Comparison of ENCODE assay signal across 8 mouse cellular contexts in genomic region chr4:126465843-126466242, GRCm38 (mm10). TPM values are rescaled to one million over a fixed set of nuclear protein-coding genes. Genes with fewer than 3 reads are reported as not detected.
DNase-seq lines count a peak whose midpoint lies in the region; ATAC-seq and TF ChIP-seq lines count a peak whose summit lies in the region.

No protein-coding gene starts in this region.

- under 1% methylated on average over 8 of the region's 8 CpGs for whole genome bisulfite sequencing in midbrain, embryonic 13.5 days

- ATAC-seq in midbrain, embryonic 13.5 days, result peak; percentile 75

- no peaks in the 10 kb centered on the region for H3K27me3 ChIP-seq in midbrain, embryonic 13.5 days

- H3K36me3 ChIP-seq in midbrain, embryonic 13.5 days, result peaks cover 10% of the 10 kb centered on the region

- H3K4me2 ChIP-seq in midbrain, embryonic 13.5 days (replicated peaks), result peak overlapping the region; percentile 79

- peak overlapping the region; percentile 64 for H3K4me3 ChIP-seq in midbrain, embryonic 13.5 days (replicated peaks)

- no peak for TF ChIP-seq CTCF in brain, embryonic 14.5 days (IDR thresholded peaks at IDR 0.05; ENCODE audit: borderline replicate concordance, extremely low read depth, insufficient read depth, insufficient read length)

- H3K9me3 ChIP-seq in midbrain, embryonic 13.5 days, result no peaks in the 10 kb centered on the region

- H3K4me1 ChIP-seq in midbrain, embryonic 13.5 days (replicated peaks), result peaks cover 68% of the 10 kb centered on the region

- peak; percentile 14; the same call in 1 of the 2 replicates for TF ChIP-seq POLR2A in brain, embryonic 14.5 days (IDR thresholded peaks at IDR 0.05; ENCODE audit: borderline replicate concordance, extremely low read depth, insufficient read depth, insufficient read length, poor library complexity, severe bottlenecking)

- H3K27ac ChIP-seq in midbrain, embryonic 13.5 days, result peak overlapping the region; percentile 95

- peak overlapping the region; percentile 66 for H3K9ac ChIP-seq in midbrain, embryonic 13.5 days (replicated peaks)

- DNase-seq in kidney, postnatal 10 days, result peak; percentile 65
- DNase-seq in kidney, adult 18-20 months, result no peak
- DNase-seq in brain, embryonic 14.5 days (ENCODE audit: low read depth), result peak; percentile 97
- DNase-seq in frontal cortex, postnatal 36 days (ENCODE audit: low spot score in 2 of 2), result peak; percentile 12 to 14
- peak; percentile 57 to 68 for DNase-seq in kidney, postnatal 4 days
- DNase-seq in thymus, postnatal 10 days (ENCODE audit: low spot score in 2 of 2), result peak; percentile 15 to 16
- no peak for DNase-seq in ovary, adult 18-20 months (ENCODE audit: low spot score)

RNA-seq across cellular contexts. Expression of gene Ago1, which starts 2.5 kb away (rescaled TPM):
- polyA plus RNA-seq in brain, embryonic 14.5 days (2012; rRNA removed), result 60.7 and 90.1 TPM in 2 replicates
- 18.5 and 19.5 TPM in 2 replicates for polyA plus RNA-seq in midbrain, embryonic 13.5 days (2015; fragmentation: Nextera tagmentation; extraction: Ambion mirVana)

RNA-seq across cellular contexts. Expression of gene Ago3, which starts 36.5 kb away (rescaled TPM):
- 6.5 and 7.6 TPM in 2 replicates for polyA plus RNA-seq in brain, embryonic 14.5 days (2012; rRNA removed)
- polyA plus RNA-seq in midbrain, embryonic 13.5 days (2015; fragmentation: Nextera tagmentation; extraction: Ambion mirVana), result 17.7 and 18.4 TPM in 2 replicates

Comparison
In these comparisons a context has a peak if more than half of its experiments do, and no peak if none do; other contexts are left out.
1. DNase-seq: peak in kidney, postnatal 10 days (single experiment), brain, embryonic 14.5 days (single experiment), frontal cortex, postnatal 36 days (2 of 2), kidney, postnatal 4 days (2 of 2) and thymus, postnatal 10 days (2 of 2); none in kidney, adult 18-20 months (single experiment) and ovary, adult 18-20 months (single experiment).